19 mouse cellular contexts compared by ENCODE assay signal in the genomic region with DNA sequence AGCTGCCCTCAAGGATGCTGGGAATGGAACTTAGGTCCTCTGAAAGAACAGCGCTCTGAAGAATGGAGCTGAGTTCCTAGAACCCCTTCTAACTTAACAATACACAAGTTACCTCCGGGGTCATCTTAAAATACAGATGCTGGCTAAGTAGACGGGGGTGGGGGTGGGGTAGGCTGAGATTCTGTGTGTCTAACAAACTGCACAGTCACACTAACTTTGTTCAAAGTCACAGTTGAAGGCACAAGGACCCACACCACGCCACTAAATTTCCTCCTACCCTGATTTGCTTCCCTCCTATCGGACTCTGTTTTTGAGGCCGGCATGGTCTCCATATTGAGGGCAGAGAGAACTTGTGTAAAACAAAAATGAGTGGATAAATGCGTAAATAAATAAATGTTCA. TPM values are rescaled to one million over a fixed set of nuclear protein-coding genes. Genes with fewer than 3 reads are reported as not detected.
DNase-seq lines count a peak whose midpoint lies in the region; ATAC-seq and TF ChIP-seq lines count a peak whose summit lies in the region.
"Had no signal": no experiment of that assay in that cellular context is flagged by ENCODE, and none has a peak within 500 bp of the region (broad histone marks: within the 10 kb centered on the region; RNA-seq: fewer than 3 reads in every experiment).

No protein-coding gene starts in this region.

- DNase-seq in heart, embryonic 10.5 days (ENCODE audit: low spot score), result no peak
- DNase-seq in ES-E14 (ENCODE audit: low read depth, low spot score), result no peak
- no peak for DNase-seq in ovary, postnatal 14 days (ENCODE audit: low spot score)
- DNase-seq in thymus, postnatal 4 days, result no peak
- DNase-seq: adrenal gland, adult 2 months; cerebellum, postnatal 10 days; embryo, embryonic 11 days; heart, postnatal 4 days; kidney, adult 11 months; kidney, postnatal 14 days; right cerebral cortex, postnatal 25 days had no signal

- no peak overlapping the region for H3K4me2 ChIP-seq in heart, embryonic 12.5 days
- H3K4me2 ChIP-seq in midbrain, embryonic 13.5 days (replicated peaks), result 0 out of 2 replicates have a peak overlapping the region, but pooled peaks have one; percentile 81
- no peak overlapping the region for H3K4me2 ChIP-seq in midbrain, embryonic 16.5 days (ENCODE audit: low read length)
- H3K4me2 ChIP-seq in midbrain, embryonic 15.5 days, result peak overlapping the region; percentile 82; the same call in 1 of the 2 replicates

- H3K9me3 ChIP-seq in heart, embryonic 10.5 days, result no peaks in the 10 kb centered on the region
- H3K9me3 ChIP-seq in heart, embryonic 12.5 days (replicated peaks), result no peaks in the 10 kb centered on the region
- no peaks in the 10 kb centered on the region for H3K9me3 ChIP-seq in midbrain, embryonic 13.5 days
- no peaks in the 10 kb centered on the region for H3K9me3 ChIP-seq in midbrain, embryonic 16.5 days (replicated peaks; ENCODE audit: control insufficient read depth, low read length, poor library complexity, severe bottlenecking)
- no peaks in the 10 kb centered on the region for H3K9me3 ChIP-seq in ES-E14 (ENCODE audit: control insufficient read depth, insufficient read depth, low read depth, low read length)
- no peaks in the 10 kb centered on the region for H3K9me3 ChIP-seq in midbrain, embryonic 15.5 days
- H3K9me3 ChIP-seq: forebrain, embryonic 15.5 days had no signal

- no peaks in the 10 kb centered on the region for H3K27me3 ChIP-seq in heart, embryonic 10.5 days (ENCODE audit: insufficient read depth, poor library complexity, severe bottlenecking)
- H3K27me3 ChIP-seq in heart, embryonic 12.5 days (replicated peaks), result no peaks in the 10 kb centered on the region
- H3K27me3 ChIP-seq in midbrain, embryonic 13.5 days, result no peaks in the 10 kb centered on the region
- no peaks in the 10 kb centered on the region for H3K27me3 ChIP-seq in midbrain, embryonic 16.5 days (ENCODE audit: control insufficient read depth, insufficient read depth, low read depth, low read length)
- no peaks in the 10 kb centered on the region for H3K27me3 ChIP-seq in midbrain, embryonic 15.5 days (replicated peaks)
- H3K27me3 ChIP-seq: forebrain, embryonic 15.5 days; limb, embryonic 12.5 days had no signal

- H3K9ac ChIP-seq in heart, embryonic 12.5 days, result no peak overlapping the region
- H3K9ac ChIP-seq in midbrain, embryonic 13.5 days (replicated peaks), result no peak overlapping the region
- H3K9ac ChIP-seq in midbrain, embryonic 16.5 days (ENCODE audit: low read depth, low read length), result no peak overlapping the region
- H3K9ac ChIP-seq in ES-E14 (ENCODE audit: insufficient read depth, low read depth, low read length, poor library complexity, severe bottlenecking), result peak overlapping the region; percentile 64; the same call in 1 of the 2 replicates
- no peak overlapping the region for H3K9ac ChIP-seq in midbrain, embryonic 15.5 days

- H3K4me1 ChIP-seq in heart, embryonic 10.5 days, result peaks cover 38% of the 10 kb centered on the region
- peaks cover 18% of the 10 kb centered on the region for H3K4me1 ChIP-seq in heart, embryonic 12.5 days (replicated peaks)
- peaks cover 14% of the 10 kb centered on the region for H3K4me1 ChIP-seq in midbrain, embryonic 13.5 days (replicated peaks)
- H3K4me1 ChIP-seq in midbrain, embryonic 16.5 days (ENCODE audit: control insufficient read depth, insufficient read depth, low read length), result peaks cover 10% of the 10 kb centered on the region
- H3K4me1 ChIP-seq in ES-E14 (ENCODE audit: control insufficient read depth in 2 of 2, insufficient read depth in 2 of 2, low read length in 2 of 2, poor library complexity in 1 of 2), result peaks cover 3 to 9% of the 10 kb centered on the region in 2 experiments
- peaks cover 21% of the 10 kb centered on the region for H3K4me1 ChIP-seq in midbrain, embryonic 15.5 days

- no peak overlapping the region for H3K27ac ChIP-seq in heart, embryonic 10.5 days
- H3K27ac ChIP-seq in heart, embryonic 12.5 days (ENCODE audit: poor library complexity, severe bottlenecking), result no peak overlapping the region
- no peak overlapping the region for H3K27ac ChIP-seq in midbrain, embryonic 13.5 days
- no peak overlapping the region for H3K27ac ChIP-seq in midbrain, embryonic 16.5 days (ENCODE audit: low read length)
- H3K27ac ChIP-seq in ES-E14 (ENCODE audit: insufficient read depth, low read depth, low read length, poor library complexity, severe bottlenecking), result peak overlapping the region; percentile 92; the same call in 1 of the 2 replicates
- H3K27ac ChIP-seq in midbrain, embryonic 15.5 days, result no peak overlapping the region

- H3K36me3 ChIP-seq in heart, embryonic 10.5 days, result peaks cover 21% of the 10 kb centered on the region
- H3K36me3 ChIP-seq in heart, embryonic 12.5 days, result peaks cover 11% of the 10 kb centered on the region; the same call in 1 of the 2 replicates
- H3K36me3 ChIP-seq in midbrain, embryonic 13.5 days, result peaks cover 7% of the 10 kb centered on the region
- H3K36me3 ChIP-seq in midbrain, embryonic 16.5 days (ENCODE audit: control insufficient read depth, insufficient read depth, low read length), result no peaks in the 10 kb centered on the region; the same call in 1 of the 2 replicates
- no peaks in the 10 kb centered on the region for H3K36me3 ChIP-seq in ES-E14 (ENCODE audit: control insufficient read depth, insufficient read depth, low read length, poor library complexity, severe bottlenecking)
- no peaks in the 10 kb centered on the region for H3K36me3 ChIP-seq in midbrain, embryonic 15.5 days (replicated peaks)
- H3K36me3 ChIP-seq: forebrain, embryonic 15.5 days had no signal

- WGBS in heart, embryonic 10.5 days, result 87% methylated on average over 7 of the region's 7 CpGs
- 85% methylated on average over 7 of the region's 7 CpGs for WGBS in heart, embryonic 12.5 days
- WGBS in midbrain, embryonic 13.5 days, result 89% methylated on average over 7 of the region's 7 CpGs
- 89% methylated on average over 7 of the region's 7 CpGs for WGBS in midbrain, embryonic 16.5 days
- WGBS in midbrain, embryonic 15.5 days, result 90% methylated on average over 7 of the region's 7 CpGs

- in situ Hi-C loops in ES-E14 (cut with MboI; ENCODE audit: low sequenced_read_pairs in 2 of 2, unreplicated experiment in 2 of 2), result no loop called here

- ATAC-seq in heart, embryonic 12.5 days (ENCODE audit: insufficient number of reproducible peaks, low FRiP score), result no peak
- ATAC-seq in midbrain, embryonic 13.5 days, result no peak
- ATAC-seq in midbrain, embryonic 16.5 days, result no peak
- no peak for ATAC-seq in midbrain, embryonic 15.5 days (replicated peaks)
- ATAC-seq: forebrain, embryonic 15.5 days; hindbrain, embryonic 16.5 days had no signal

- H3K4me3 ChIP-seq in heart, embryonic 10.5 days, result 0 out of 2 replicates have a peak overlapping the region, but pooled peaks have one; percentile 87
- no peak overlapping the region for H3K4me3 ChIP-seq in heart, embryonic 12.5 days
- H3K4me3 ChIP-seq in midbrain, embryonic 13.5 days (replicated peaks), result no peak overlapping the region
- H3K4me3 ChIP-seq in midbrain, embryonic 16.5 days (ENCODE audit: low read depth, low read length), result no peak overlapping the region
- peak overlapping the region; percentile 91 to 95; a peak in 3 of 4 replicates for H3K4me3 ChIP-seq in ES-E14 (ENCODE audit: insufficient read depth in 1 of 2, low read depth in 1 of 2, low read length in 2 of 2, poor library complexity in 1 of 2, severe bottlenecking in 1 of 2)
- H3K4me3 ChIP-seq in midbrain, embryonic 15.5 days, result no peak overlapping the region

TF ChIP-seq in ES-E14, 5 proteins besides CTCF, POLR2A, EP300 and RAD21:
- no peak for TF ChIP-seq ZC3H11A (IDR thresholded peaks at IDR 0.05; ENCODE audit: borderline replicate concordance, low read depth, low read length)
- no peak for TF ChIP-seq MAFK (IDR thresholded peaks at IDR 0.05; ENCODE audit: insufficient read depth, low read depth, low read length)
- TF ChIP-seq ZNF384 (IDR thresholded peaks at IDR 0.05; ENCODE audit: low read depth, low read length), result no peak
- no peak for TF ChIP-seq CHD2 (IDR thresholded peaks at IDR 0.05; ENCODE audit: low read depth, low read length)
- no peak for TF ChIP-seq HCFC1 (IDR thresholded peaks at IDR 0.05; ENCODE audit: borderline replicate concordance, insufficient read depth, low read length)

RNA-seq across cellular contexts. Expression of gene Bcdin3d, which starts 1.6 kb away (rescaled TPM):
- polyA plus RNA-seq in heart, embryonic 10.5 days (2016; fragmentation: Nextera tagmentation; extraction: Ambion mirVana), result 11.8 and 13.7 TPM in 2 replicates
- polyA plus RNA-seq in heart, embryonic 12.5 days (2016; fragmentation: Nextera tagmentation; extraction: Ambion mirVana), result 11.3 and 12.2 TPM in 2 replicates
- polyA plus RNA-seq in midbrain, embryonic 13.5 days (2015; fragmentation: Nextera tagmentation; extraction: Ambion mirVana), result 26.5 and 26.9 TPM in 2 replicates
- 19.0 and 21.6 TPM in 2 replicates for polyA plus RNA-seq in midbrain, embryonic 16.5 days (2015; fragmentation: Nextera tagmentation; extraction: Ambion mirVana)
- total RNA-seq in ES-E14 (2012; rRNA removed), result 36.1 and 47.5 TPM in 2 replicates
- 21.5 and 23.0 TPM in 2 replicates for polyA plus RNA-seq in midbrain, embryonic 15.5 days (2015; fragmentation: Nextera tagmentation; extraction: Ambion mirVana)

RNA-seq across cellular contexts. Expression of gene Nckap5l, which starts 15.4 kb away (rescaled TPM):
- 10.7 and 12.8 TPM in 2 replicates for polyA plus RNA-seq in heart, embryonic 10.5 days (2016; fragmentation: Nextera tagmentation; extraction: Ambion mirVana)
- polyA plus RNA-seq in heart, embryonic 12.5 days (2016; fragmentation: Nextera tagmentation; extraction: Ambion mirVana), result 11.4 and 12.0 TPM in 2 replicates
- 12.2 and 15.6 TPM in 2 replicates for polyA plus RNA-seq in midbrain, embryonic 13.5 days (2015; fragmentation: Nextera tagmentation; extraction: Ambion mirVana)
- 16.2 and 17.1 TPM in 2 replicates for polyA plus RNA-seq in midbrain, embryonic 16.5 days (2015; fragmentation: Nextera tagmentation; extraction: Ambion mirVana)
- total RNA-seq in ES-E14 (2012; rRNA removed), result 5.9 and 6.3 TPM in 2 replicates
- 13.4 and 15.6 TPM in 2 replicates for polyA plus RNA-seq in midbrain, embryonic 15.5 days (2015; fragmentation: Nextera tagmentation; extraction: Ambion mirVana)

RNA-seq across cellular contexts. Expression of gene Faim2, which starts 55.0 kb away (rescaled TPM):
- polyA plus RNA-seq in heart, embryonic 10.5 days (2016; fragmentation: Nextera tagmentation; extraction: Ambion mirVana), result 0.59 and 0.68 TPM in 2 replicates
- polyA plus RNA-seq in heart, embryonic 12.5 days (2016; fragmentation: Nextera tagmentation; extraction: Ambion mirVana), result 0.09 and 0.15 TPM in 2 replicates
- 9.5 and 12.1 TPM in 2 replicates for polyA plus RNA-seq in midbrain, embryonic 13.5 days (2015; fragmentation: Nextera tagmentation; extraction: Ambion mirVana)
- polyA plus RNA-seq in midbrain, embryonic 16.5 days (2015; fragmentation: Nextera tagmentation; extraction: Ambion mirVana), result 50.3 and 65.8 TPM in 2 replicates
- 0.69 and 0.89 TPM in 2 replicates for total RNA-seq in ES-E14 (2012; rRNA removed)
- 41.0 and 45.9 TPM in 2 replicates for polyA plus RNA-seq in midbrain, embryonic 15.5 days (2015; fragmentation: Nextera tagmentation; extraction: Ambion mirVana)
- total RNA-seq: gastrocnemius, postnatal 4 days; heart, postnatal 4 days had no signal

Comparison
In these comparisons a context has a peak if more than half of its experiments do, and no peak if none do; other contexts are left out.
1. H3K4me3 ChIP-seq: peak in heart, embryonic 10.5 days (single experiment) and ES-E14 (2 of 2); none in heart, embryonic 12.5 days (single experiment), midbrain, embryonic 13.5 days (single experiment), midbrain, embryonic 16.5 days (single experiment) and midbrain, embryonic 15.5 days (single experiment).
2. H3K4me2 ChIP-seq: peak in midbrain, embryonic 13.5 days (single experiment) and midbrain, embryonic 15.5 days (single experiment); none in heart, embryonic 12.5 days (single experiment) and midbrain, embryonic 16.5 days (single experiment).